Mouse (Mus musculus) heart, postnatal 0 days (tissue): ENCODE measurements around the gene Mob3b.

Experiments used
- CTCF ChIP-seq: IDR thresholded peaks from 2 replicates; pipeline ENCODE4 v1.5.1; 2016; ENCODE audit warnings: antibody characterized with exemption, control low read depth, low read depth
- EP300 ChIP-seq: IDR thresholded peaks from 2 replicates; pipeline ENCODE4 v1.6.1; 2016; ENCODE audit warnings: antibody characterized with exemption, low read depth

DNA sequence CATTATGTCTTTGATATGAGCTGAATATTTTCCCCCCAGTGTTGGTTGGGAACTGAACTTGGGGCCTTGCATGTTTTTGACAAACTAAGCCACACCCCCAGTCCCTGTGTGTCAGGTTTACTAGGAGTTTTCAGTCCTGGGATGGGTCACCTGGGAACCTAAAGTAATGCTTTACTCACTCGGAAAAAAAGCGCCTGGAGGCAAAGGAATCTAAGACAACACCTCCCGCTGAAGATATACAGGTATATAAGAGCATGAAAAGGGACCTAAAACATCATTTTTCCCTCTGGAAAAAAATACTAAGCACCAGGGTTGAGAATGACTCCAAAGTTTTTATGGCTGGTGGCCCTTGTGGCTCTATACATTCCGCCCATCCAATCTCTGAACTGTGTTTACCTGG, 5.5 kb downstream of the Mob3b start, which contains the start of gene Ifnk:
- TF ChIP-seq EP300 (no peak), CTCF (no peak)
